Mouse (Mus musculus): ENCODE data around the gene Ptgs1. TPM values are rescaled to one million over a fixed set of nuclear protein-coding genes. Genes with fewer than 3 reads are reported as not detected.
A peak's percentile ranks its signal among the peaks of the same experiment; 100 is the strongest.

The Ptgs1 gene
- polyA plus RNA-seq, 1 experiment from 2014 or later: 23.3 TPM

GRCm38 (mm10) chr2:36215203-36215739 lies 15.0 kb upstream of the Ptgs1 start:
- Histone ChIP-seq H3K27ac (replicated peaks) (no peak overlapping the region), H3K4me2 (no peak overlapping the region), H3K4me3 (no peak overlapping the region), H3K4me1 (peaks cover 60% of the 10 kb centered on the region), H3K36me3 (no peaks in the 10 kb centered on the region), H3K9ac (no peak overlapping the region), H3K9me3 (no peaks in the 10 kb centered on the region), H3K27me3 (replicated peaks) (peaks cover 21% of the 10 kb centered on the region)
- WGBS: 81% methylated on average over 5 of the region's 5 CpGs
- no peak for ATAC-seq (ENCODE audit: extremely low read depth, insufficient number of reproducible peaks, low FRiP score, low TSS enrichment)

- H3K27me3 ChIP-seq (replicated peaks): peaks cover 8% of the 10 kb centered on the region
- no peaks in the 10 kb centered on the region for H3K36me3 ChIP-seq
- H3K4me1 ChIP-seq: peaks cover 52% of the 10 kb centered on the region
- H3K4me2 ChIP-seq: peak overlapping the region; percentile 45
- H3K4me3 ChIP-seq: no peak overlapping the region; the same call in 1 of the 2 replicates
- ATAC-seq (ENCODE audit: extremely low read depth, insufficient number of reproducible peaks, low FRiP score, low TSS enrichment): no peak
- H3K9me3 ChIP-seq: no peaks in the 10 kb centered on the region
- peak overlapping the region; percentile 51; the same call in 1 of the 2 replicates for H3K9ac ChIP-seq
- H3K27ac ChIP-seq (replicated peaks): peak overlapping the region; percentile 69
These were observed 13.7 kb upstream of the Ptgs1 start for GRCm38 (mm10) chr2:36216546-36216945.

GRCm38 (mm10) chr2:36216953-36217573 lies 13.2 kb upstream of the Ptgs1 start:
- no peaks in the 10 kb centered on the region for H3K9me3 ChIP-seq
- H3K4me3 ChIP-seq: no peak overlapping the region; the same call in 1 of the 2 replicates
- no peaks in the 10 kb centered on the region for H3K36me3 ChIP-seq
- WGBS: 24% methylated on average over 4 of the region's 4 CpGs
- peaks cover 47% of the 10 kb centered on the region for H3K4me1 ChIP-seq
- peaks cover 3% of the 10 kb centered on the region for H3K27me3 ChIP-seq (replicated peaks)
- peak overlapping the region; percentile 69 for H3K27ac ChIP-seq (replicated peaks)
- ATAC-seq (ENCODE audit: extremely low read depth, insufficient number of reproducible peaks, low FRiP score, low TSS enrichment): no peak
- H3K9ac ChIP-seq: peak overlapping the region; percentile 51
- H3K4me2 ChIP-seq: peak overlapping the region; percentile 45

- H3K9me3 ChIP-seq: no peaks in the 10 kb centered on the region
- H3K27ac ChIP-seq (replicated peaks): peak overlapping the region; percentile 69
- peak overlapping the region; percentile 45 for H3K4me2 ChIP-seq
- no peaks in the 10 kb centered on the region for H3K36me3 ChIP-seq
- ATAC-seq (ENCODE audit: extremely low read depth, insufficient number of reproducible peaks, low FRiP score, low TSS enrichment): no peak
- H3K9ac ChIP-seq: peak overlapping the region; percentile 51
- H3K27me3 ChIP-seq (replicated peaks): no peaks in the 10 kb centered on the region
- no peak overlapping the region for H3K4me3 ChIP-seq
- peaks cover 40% of the 10 kb centered on the region for H3K4me1 ChIP-seq
- 29% methylated on average over 5 of the region's 5 CpGs for WGBS
These were observed 12.5 kb upstream of the Ptgs1 start for GRCm38 (mm10) chr2:36217692-36218233.

DNA sequence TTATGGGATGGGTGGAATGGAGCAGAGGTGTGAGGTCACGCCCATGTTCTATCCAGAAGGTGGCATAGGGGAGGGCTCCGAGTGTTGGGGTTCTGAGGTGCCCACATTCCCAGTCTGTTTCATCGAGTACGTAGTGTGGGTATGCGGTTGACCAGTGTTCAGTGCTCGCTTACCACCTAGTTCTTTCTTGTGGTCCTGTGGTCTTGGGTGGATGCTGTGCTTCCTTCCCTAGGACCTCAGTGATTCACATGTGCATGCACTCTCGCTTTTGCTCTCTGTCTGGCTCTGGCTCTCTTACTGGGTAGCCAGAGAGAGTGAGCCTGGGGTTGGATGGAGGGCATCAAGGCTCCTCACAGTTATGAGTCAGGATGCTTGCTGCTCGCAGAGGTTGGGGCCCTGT lies 10.1 kb upstream of the Ptgs1 start:
- H3K4me2 ChIP-seq: no peak overlapping the region
- 81% methylated on average over 8 of the region's 8 CpGs for WGBS
- no peaks in the 10 kb centered on the region for H3K27me3 ChIP-seq (replicated peaks)
- no peak for ATAC-seq (ENCODE audit: extremely low read depth, insufficient number of reproducible peaks, low FRiP score, low TSS enrichment)
- peaks cover 36% of the 10 kb centered on the region for H3K4me1 ChIP-seq
- H3K36me3 ChIP-seq: no peaks in the 10 kb centered on the region
- no peak overlapping the region for H3K4me3 ChIP-seq
- H3K27ac ChIP-seq (replicated peaks): no peak overlapping the region
- no peak overlapping the region for H3K9ac ChIP-seq
- H3K9me3 ChIP-seq: no peaks in the 10 kb centered on the region

GRCm38 (mm10) chr2:36220891-36221290 lies 9.3 kb upstream of the Ptgs1 start:
- Histone ChIP-seq H3K27ac (replicated peaks) (no peak overlapping the region), H3K9ac (no peak overlapping the region), H3K9me3 (no peaks in the 10 kb centered on the region), H3K36me3 (no peaks in the 10 kb centered on the region), H3K4me1 (peaks cover 35% of the 10 kb centered on the region), H3K27me3 (replicated peaks) (no peaks in the 10 kb centered on the region), H3K4me2 (no peak overlapping the region), H3K4me3 (no peak overlapping the region)
- no peak for ATAC-seq (ENCODE audit: extremely low read depth, insufficient number of reproducible peaks, low FRiP score, low TSS enrichment)
- WGBS: 79% methylated on average over 4 of the region's 4 CpGs

DNA sequence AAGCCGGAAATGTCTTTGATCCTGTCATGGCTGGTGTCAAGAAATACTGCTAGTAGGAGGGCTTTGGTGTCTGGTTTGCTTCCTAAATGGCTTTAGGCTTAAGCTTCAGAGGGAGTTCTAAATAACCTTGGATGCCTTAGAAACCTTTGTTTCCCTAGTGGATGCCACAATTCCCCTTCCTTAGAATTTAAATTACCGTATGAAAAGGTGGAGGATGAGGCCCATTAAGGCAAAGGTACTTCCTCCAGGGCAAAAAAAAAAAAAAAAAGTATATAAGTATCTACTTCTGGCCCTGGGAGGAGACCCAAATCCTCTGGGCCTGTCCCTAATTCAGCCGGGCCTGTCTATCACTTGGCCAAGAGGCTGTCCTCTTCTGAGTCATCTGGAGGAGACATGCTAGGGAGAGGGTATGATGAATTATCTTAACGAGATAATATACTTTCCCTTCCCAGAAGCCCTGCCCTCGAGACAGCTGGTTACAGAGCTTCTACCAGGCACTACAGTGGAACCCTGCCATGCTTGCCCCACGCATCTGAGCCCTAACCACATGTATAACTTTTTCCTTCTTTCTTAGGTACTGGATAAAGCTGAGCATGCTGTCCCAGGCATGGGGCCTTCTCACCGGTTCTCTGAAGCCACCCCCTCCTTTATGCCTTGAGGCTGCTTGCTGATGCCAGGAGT lies 7.9 kb upstream of the Ptgs1 start:
- H3K4me1 ChIP-seq: peaks cover 20% of the 10 kb centered on the region
- H3K4me3 ChIP-seq: no peak overlapping the region
- ATAC-seq (ENCODE audit: extremely low read depth, insufficient number of reproducible peaks, low FRiP score, low TSS enrichment): no peak
- H3K27ac ChIP-seq (replicated peaks): no peak overlapping the region
- WGBS: 60% methylated on average over 7 of the region's 7 CpGs
- H3K9ac ChIP-seq: no peak overlapping the region
- H3K27me3 ChIP-seq (replicated peaks): no peaks in the 10 kb centered on the region
- H3K9me3 ChIP-seq: no peaks in the 10 kb centered on the region
- H3K4me2 ChIP-seq: no peak overlapping the region
- H3K36me3 ChIP-seq: no peaks in the 10 kb centered on the region

DNA sequence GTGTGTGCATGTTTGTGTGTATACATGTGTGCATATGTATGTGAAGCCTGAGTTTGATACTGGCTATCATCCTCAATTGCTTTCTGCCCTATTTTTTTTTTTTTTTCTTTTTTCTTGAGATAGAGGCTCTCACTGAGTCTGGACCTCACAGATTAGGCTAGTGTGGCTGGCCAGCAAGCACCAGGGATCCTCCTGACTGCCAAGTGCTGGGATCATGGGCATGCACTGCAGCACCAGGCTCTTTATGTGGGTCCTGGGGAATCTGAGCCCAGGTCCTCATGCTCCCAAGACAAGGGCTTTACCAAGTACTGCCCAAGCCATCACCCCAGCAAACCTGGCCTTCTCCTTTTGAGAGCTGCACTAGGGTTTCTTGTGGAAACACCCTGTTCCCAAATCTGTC lies 6.8 kb upstream of the Ptgs1 start:
- Histone ChIP-seq H3K36me3 (no peaks in the 10 kb centered on the region), H3K9me3 (no peaks in the 10 kb centered on the region), H3K4me3 (no peak overlapping the region), H3K27me3 (replicated peaks) (peaks cover 4% of the 10 kb centered on the region), H3K27ac (replicated peaks) (no peak overlapping the region), H3K4me1 (peaks cover 11% of the 10 kb centered on the region), H3K9ac (no peak overlapping the region), H3K4me2 (no peak overlapping the region)
- ATAC-seq (ENCODE audit: extremely low read depth, insufficient number of reproducible peaks, low FRiP score, low TSS enrichment): no peak

- Histone ChIP-seq H3K36me3 (no peaks in the 10 kb centered on the region), H3K4me2 (no peak overlapping the region), H3K9ac (no peak overlapping the region), H3K4me3 (no peak overlapping the region), H3K4me1 (peaks cover 11% of the 10 kb centered on the region), H3K9me3 (no peaks in the 10 kb centered on the region), H3K27me3 (replicated peaks) (peaks cover 7% of the 10 kb centered on the region), H3K27ac (replicated peaks) (no peak overlapping the region)
- no peak for ATAC-seq (ENCODE audit: extremely low read depth, insufficient number of reproducible peaks, low FRiP score, low TSS enrichment)
- 59% methylated on average over 7 of the region's 7 CpGs for WGBS
These were observed 6.1 kb upstream of the Ptgs1 start for GRCm38 (mm10) chr2:36224153-36224552.

DNA sequence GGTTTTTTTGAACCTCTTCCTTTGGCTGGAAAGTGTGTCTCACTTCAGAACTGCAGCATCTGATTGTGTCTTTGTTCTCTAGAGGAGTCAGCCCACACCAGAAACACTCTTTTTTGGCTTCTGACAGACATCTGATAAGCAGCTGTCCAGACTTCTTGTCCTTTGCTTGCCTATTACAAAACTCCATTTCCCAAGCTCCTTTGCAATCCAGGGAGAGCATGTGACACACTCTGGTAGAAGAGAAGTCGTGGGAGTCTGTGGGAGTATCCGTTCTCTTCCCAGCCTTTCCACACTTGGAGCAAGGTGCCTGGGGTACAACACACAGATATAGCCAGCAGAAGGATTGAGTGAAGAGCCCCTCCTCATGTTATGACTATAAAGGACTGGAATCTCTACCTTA lies 5.6 kb upstream of the Ptgs1 start:
- Histone ChIP-seq H3K27me3 (replicated peaks) (peaks cover 7% of the 10 kb centered on the region), H3K9ac (no peak overlapping the region), H3K4me1 (peaks cover 11% of the 10 kb centered on the region), H3K4me3 (no peak overlapping the region), H3K36me3 (no peaks in the 10 kb centered on the region), H3K9me3 (no peaks in the 10 kb centered on the region), H3K27ac (replicated peaks) (no peak overlapping the region), H3K4me2 (no peak overlapping the region)
- ATAC-seq (ENCODE audit: extremely low read depth, insufficient number of reproducible peaks, low FRiP score, low TSS enrichment): no peak
- 13% methylated on average over 2 of the region's 2 CpGs for WGBS

DNA sequence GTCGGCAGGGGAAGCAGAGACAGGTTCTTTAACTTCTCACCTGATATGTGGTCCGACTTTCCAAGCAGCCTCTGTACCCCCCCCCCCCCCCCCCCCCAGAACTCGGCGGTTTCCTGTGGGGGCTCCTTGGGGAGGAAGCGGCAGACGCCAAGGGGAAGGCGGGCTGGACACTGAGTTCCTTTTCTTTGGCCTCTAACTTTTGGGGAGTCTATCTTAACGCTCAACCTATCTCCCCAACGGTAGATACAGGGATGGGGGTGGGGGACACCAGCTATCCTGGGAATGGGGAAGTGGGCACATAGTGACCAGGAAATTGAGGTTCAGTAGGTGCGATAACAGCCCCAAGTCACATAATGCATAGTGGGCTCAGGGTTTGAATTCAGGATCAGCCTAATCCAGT lies 741 bp downstream of the Ptgs1 start:
- Histone ChIP-seq H3K4me2 (peak overlapping the region; percentile 93), H3K9ac (peak overlapping the region; percentile 88), H3K36me3 (no peaks in the 10 kb centered on the region), H3K4me1 (peaks cover 47% of the 10 kb centered on the region), H3K27ac (replicated peaks) (peak overlapping the region; percentile 71), H3K9me3 (no peaks in the 10 kb centered on the region), H3K27me3 (replicated peaks) (peaks cover 7% of the 10 kb centered on the region), H3K4me3 (peak overlapping the region; percentile 68)
- WGBS: 17% methylated on average over 10 of the region's 10 CpGs
- ATAC-seq (ENCODE audit: extremely low read depth, insufficient number of reproducible peaks, low FRiP score, low TSS enrichment): no peak

Measured in heart, embryonic 13.5 days (tissue).